Mouse (Mus musculus): ENCODE results near the gene Mtus2. TPM values are rescaled to one million over a fixed set of nuclear protein-coding genes. Genes with fewer than 3 reads are reported as not detected.
A peak's percentile ranks its signal among the peaks of the same experiment; 100 is the strongest.

Gene Mtus2
- polyA plus RNA-seq, 1 experiment from 2014 or later: 4.1 TPM

GRCm38 (mm10) chr5:147957592-147958271 is 612 bp downstream of the Mtus2 start:
- TF ChIP-seq CTCF (IDR thresholded peaks at IDR 0.05; ENCODE audit: low read depth): no peak
- WGBS: under 1% methylated on average over 40 of the region's 42 CpGs
- Histone ChIP-seq H3K4me3 (replicated peaks; ENCODE audit: low read depth, low read length) (peak overlapping the region; percentile 40), H3K9me3 (replicated peaks; ENCODE audit: low read length) (no peaks in the 10 kb centered on the region), H3K4me2 (ENCODE audit: low read length) (peak overlapping the region; percentile 93), H3K4me1 (replicated peaks; ENCODE audit: insufficient read depth, low read length) (peaks cover 12% of the 10 kb centered on the region; the same call in 1 of the 2 replicates), H3K36me3 (ENCODE audit: insufficient read depth, low read length) (no peaks in the 10 kb centered on the region), H3K27me3 (ENCODE audit: insufficient read depth, low read length) (peaks cover 18% of the 10 kb centered on the region), H3K9ac (ENCODE audit: low read depth, low read length) (peak overlapping the region; percentile 14; the same call in 1 of the 2 replicates), H3K27ac (no peak overlapping the region)
- ATAC-seq (replicated peaks; ENCODE audit: low FRiP score, low read depth) (peak; percentile 25; the same call in 1 of the 2 replicates), DNase-seq (ENCODE audit: low spot score) (peak; percentile 49)

GRCm38 (mm10) chr5:147958552-147958951 is 1.4 kb downstream of the Mtus2 start:
- no peak overlapping the region for H3K4me3 ChIP-seq (replicated peaks; ENCODE audit: low read depth, low read length)
- DNase-seq (ENCODE audit: low spot score) (no peak), ATAC-seq (replicated peaks; ENCODE audit: low FRiP score, low read depth) (no peak)
- WGBS: 36% methylated on average over 13 of the region's 13 CpGs
- no peaks in the 10 kb centered on the region for H3K36me3 ChIP-seq (ENCODE audit: insufficient read depth, low read length)
- H3K4me2 ChIP-seq (ENCODE audit: low read length): no peak overlapping the region
- peaks cover 12% of the 10 kb centered on the region; the same call in 1 of the 2 replicates for H3K4me1 ChIP-seq (replicated peaks; ENCODE audit: insufficient read depth, low read length)
- peaks cover 18% of the 10 kb centered on the region for H3K27me3 ChIP-seq (ENCODE audit: insufficient read depth, low read length)
- no peak overlapping the region for H3K9ac ChIP-seq (ENCODE audit: low read depth, low read length)
- H3K9me3 ChIP-seq (replicated peaks; ENCODE audit: low read length): no peaks in the 10 kb centered on the region
- no peak for TF ChIP-seq CTCF (IDR thresholded peaks at IDR 0.05; ENCODE audit: low read depth)
- no peak overlapping the region for H3K27ac ChIP-seq

DNA sequence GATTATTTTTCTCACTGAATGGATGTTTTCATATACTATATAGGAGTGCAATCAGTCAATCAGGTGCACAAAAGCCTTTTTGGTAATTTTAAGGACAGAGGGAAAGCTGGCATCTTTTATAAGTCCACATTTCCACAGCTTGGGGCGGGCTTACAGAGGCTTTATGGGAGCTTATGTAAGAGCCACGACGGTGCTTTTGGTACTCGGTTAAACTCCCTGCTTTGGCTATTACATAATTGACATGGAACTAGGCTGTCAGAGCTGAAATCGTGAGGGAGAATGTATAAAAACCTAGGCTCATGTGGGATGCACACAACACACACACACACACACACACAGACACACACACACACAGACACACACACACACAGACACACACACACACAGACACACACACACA is 2.0 kb downstream of the Mtus2 start:
- ATAC-seq (replicated peaks; ENCODE audit: low FRiP score, low read depth): no peak

DNA sequence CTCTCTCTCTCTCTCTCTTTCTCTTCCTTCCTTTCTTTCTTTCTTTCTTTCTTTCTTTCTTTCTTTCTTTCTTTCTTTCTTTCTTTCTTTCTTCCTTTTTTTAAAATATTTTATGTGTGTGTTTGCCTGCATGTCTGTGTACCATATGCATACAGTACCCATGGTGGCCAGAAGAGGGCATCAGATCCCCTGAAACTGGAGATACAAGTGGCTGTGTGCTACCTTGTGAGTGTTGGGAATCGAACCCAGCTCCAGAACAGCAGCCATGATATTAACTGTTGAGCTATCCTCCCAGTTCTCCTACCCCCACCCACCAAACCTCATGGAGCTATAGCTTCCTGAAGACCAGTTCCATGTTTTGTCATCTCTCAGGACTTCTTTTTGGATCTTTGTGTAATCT is 3.7 kb downstream of the Mtus2 start:
- no peak overlapping the region for H3K27ac ChIP-seq
- ATAC-seq (replicated peaks; ENCODE audit: low FRiP score, low read depth): no peak
- TF ChIP-seq CTCF (IDR thresholded peaks at IDR 0.05; ENCODE audit: low read depth): peak; percentile 44
- no peak overlapping the region for H3K9ac ChIP-seq (ENCODE audit: low read depth, low read length)
- no peaks in the 10 kb centered on the region for H3K36me3 ChIP-seq (ENCODE audit: insufficient read depth, low read length)
- no peaks in the 10 kb centered on the region for H3K9me3 ChIP-seq (replicated peaks; ENCODE audit: low read length)
- H3K4me3 ChIP-seq (replicated peaks; ENCODE audit: low read depth, low read length): no peak overlapping the region
- no peak for DNase-seq (ENCODE audit: low spot score)
- peaks cover 12% of the 10 kb centered on the region; the same call in 1 of the 2 replicates for H3K4me1 ChIP-seq (replicated peaks; ENCODE audit: insufficient read depth, low read length)
- peaks cover 18% of the 10 kb centered on the region for H3K27me3 ChIP-seq (ENCODE audit: insufficient read depth, low read length)
- no peak overlapping the region for H3K4me2 ChIP-seq (ENCODE audit: low read length)
- WGBS: 81% methylated on average over 1 of the region's 1 CpGs

More for the DNA sequence above, 2.0 kb downstream of the Mtus2 start:
- Histone ChIP-seq H3K9ac (ENCODE audit: low read depth, low read length) (no peak overlapping the region), H3K27ac (no peak overlapping the region), H3K9me3 (replicated peaks; ENCODE audit: low read length) (no peaks in the 10 kb centered on the region), H3K4me2 (ENCODE audit: low read length) (no peak overlapping the region), H3K27me3 (ENCODE audit: insufficient read depth, low read length) (peaks cover 18% of the 10 kb centered on the region), H3K36me3 (ENCODE audit: insufficient read depth, low read length) (no peaks in the 10 kb centered on the region), H3K4me3 (replicated peaks; ENCODE audit: low read depth, low read length) (no peak overlapping the region), H3K4me1 (replicated peaks; ENCODE audit: insufficient read depth, low read length) (peaks cover 12% of the 10 kb centered on the region; the same call in 1 of the 2 replicates)
- WGBS: 30% methylated on average over 5 of the region's 5 CpGs
- TF ChIP-seq CTCF (IDR thresholded peaks at IDR 0.05; ENCODE audit: low read depth): no peak
- no peak for DNase-seq (ENCODE audit: low spot score)

GRCm38 (mm10) chr5:147963820-147964580 is 6.9 kb downstream of the Mtus2 start:
- Histone ChIP-seq H3K4me1 (replicated peaks; ENCODE audit: insufficient read depth, low read length) (no peaks in the 10 kb centered on the region), H3K36me3 (ENCODE audit: insufficient read depth, low read length) (no peaks in the 10 kb centered on the region), H3K4me2 (ENCODE audit: low read length) (no peak overlapping the region), H3K27ac (no peak overlapping the region), H3K9ac (ENCODE audit: low read depth, low read length) (no peak overlapping the region), H3K27me3 (ENCODE audit: insufficient read depth, low read length) (no peaks in the 10 kb centered on the region), H3K4me3 (replicated peaks; ENCODE audit: low read depth, low read length) (no peak overlapping the region), H3K9me3 (replicated peaks; ENCODE audit: low read length) (no peaks in the 10 kb centered on the region)
- ATAC-seq (replicated peaks; ENCODE audit: low FRiP score, low read depth) (no peak), DNase-seq (ENCODE audit: low spot score) (peak; percentile 10)
- 46% methylated on average over 13 of the region's 13 CpGs for WGBS
- no peak for TF ChIP-seq CTCF (IDR thresholded peaks at IDR 0.05; ENCODE audit: low read depth)

DNA sequence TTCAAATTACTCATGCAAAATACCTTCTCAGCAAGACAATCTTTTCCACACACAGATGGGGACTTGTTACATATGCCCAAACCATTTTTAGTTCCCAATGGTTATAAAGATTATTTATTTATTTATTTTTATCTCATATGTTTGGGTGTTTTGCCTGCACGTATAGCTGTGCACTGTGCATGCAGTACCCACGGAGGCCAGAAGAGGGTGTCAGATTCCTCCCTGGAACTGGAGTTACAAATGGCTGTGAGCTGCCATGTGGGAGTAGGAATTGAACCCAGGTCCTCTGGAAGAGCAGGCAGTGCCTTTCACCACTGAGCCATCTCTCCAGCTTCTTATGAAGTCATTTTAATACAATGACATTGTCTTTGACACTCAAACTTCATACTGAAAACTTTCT is 7.7 kb downstream of the Mtus2 start:
- WGBS: 50% methylated on average over 2 of the region's 2 CpGs
- Histone ChIP-seq H3K36me3 (ENCODE audit: insufficient read depth, low read length) (no peaks in the 10 kb centered on the region), H3K4me3 (replicated peaks; ENCODE audit: low read depth, low read length) (no peak overlapping the region), H3K27ac (no peak overlapping the region), H3K4me1 (replicated peaks; ENCODE audit: insufficient read depth, low read length) (no peaks in the 10 kb centered on the region), H3K9me3 (replicated peaks; ENCODE audit: low read length) (no peaks in the 10 kb centered on the region), H3K9ac (ENCODE audit: low read depth, low read length) (no peak overlapping the region), H3K4me2 (ENCODE audit: low read length) (no peak overlapping the region), H3K27me3 (ENCODE audit: insufficient read depth, low read length) (no peaks in the 10 kb centered on the region)
- DNase-seq (ENCODE audit: low spot score) (no peak), ATAC-seq (replicated peaks; ENCODE audit: low FRiP score, low read depth) (no peak)
- TF ChIP-seq CTCF (IDR thresholded peaks at IDR 0.05; ENCODE audit: low read depth): peak; percentile 52

All from kidney, postnatal 0 days (tissue).